Mouse (Mus musculus): Measurements from ENCODE around the gene Pakap. TPM values are rescaled to one million over a fixed set of nuclear protein-coding genes. Genes with fewer than 3 reads are reported as not detected.
"Not testable (repeated sequence)": the region's sequence is repeated elsewhere in the genome, so short reads cannot be mapped to it uniquely, and the experiment has no call there.

Gene Pakap
- polyA plus RNA-seq, 1 experiment from 2014 or later = 57.5 TPM

DNA sequence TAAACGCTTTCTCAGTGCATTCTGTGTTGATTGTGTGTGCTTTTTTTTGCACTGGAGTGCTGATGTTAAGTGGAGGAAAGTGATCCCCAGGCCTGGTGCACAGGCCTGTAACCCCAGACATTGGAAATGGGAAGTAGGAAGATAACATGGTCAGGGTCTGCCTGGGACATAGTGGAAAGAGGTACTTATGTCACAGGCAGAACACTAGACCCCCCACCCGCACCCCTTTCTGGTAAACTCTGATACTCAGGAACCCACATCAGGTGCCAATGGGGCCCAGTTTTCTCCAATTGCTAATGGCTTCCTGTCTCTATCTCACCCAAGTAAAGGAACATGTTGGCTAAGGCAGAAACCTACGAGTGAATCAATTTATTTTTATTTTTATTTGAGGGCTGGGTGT is 316.5 kb downstream of the Pakap start:
- H3K4me1 ChIP-seq (ENCODE audit: control insufficient read depth, insufficient read depth, low read length) = peaks cover 50% of the 10 kb centered on the region
- WGBS = 74% methylated on average over 3 of the region's 3 CpGs
- H3K36me3 ChIP-seq (ENCODE audit: control insufficient read depth, insufficient read depth) = no peaks in the 10 kb centered on the region
- no peaks in the 10 kb centered on the region for H3K27me3 ChIP-seq (ENCODE audit: control insufficient read depth, insufficient read depth, low read length)
- no peak overlapping the region for H3K4me2 ChIP-seq (ENCODE audit: low read depth, low read length)
- ATAC-seq (replicated peaks; ENCODE audit: extremely low read depth, insufficient read depth, low FRiP score) = no peak
- H3K4me3 ChIP-seq (ENCODE audit: low read length) = no peak overlapping the region
- H3K27ac ChIP-seq (ENCODE audit: low read length) = peak overlapping the region; percentile 61
- no peaks in the 10 kb centered on the region for H3K9me3 ChIP-seq (replicated peaks; ENCODE audit: control insufficient read depth, low read length)
- H3K9ac ChIP-seq (ENCODE audit: low read length) = no peak overlapping the region

GRCm38 (mm10) chr4:57885186-57885585 is 317.2 kb downstream of the Pakap start:
- Histone ChIP-seq H3K9ac (ENCODE audit: low read length) (no peak overlapping the region), H3K9me3 (replicated peaks; ENCODE audit: control insufficient read depth, low read length) (no peaks in the 10 kb centered on the region), H3K36me3 (ENCODE audit: control insufficient read depth, insufficient read depth) (no peaks in the 10 kb centered on the region; the same call in 1 of the 2 replicates), H3K4me2 (ENCODE audit: low read depth, low read length) (no peak overlapping the region), H3K27ac (ENCODE audit: low read length) (no peak overlapping the region), H3K4me3 (ENCODE audit: low read length) (no peak overlapping the region), H3K27me3 (ENCODE audit: control insufficient read depth, insufficient read depth, low read length) (no peaks in the 10 kb centered on the region), H3K4me1 (ENCODE audit: control insufficient read depth, insufficient read depth, low read length) (peaks cover 45% of the 10 kb centered on the region)
- 65% methylated on average over 2 of the region's 2 CpGs for WGBS
- ATAC-seq (replicated peaks; ENCODE audit: extremely low read depth, insufficient read depth, low FRiP score) = no peak

- 0 out of 2 replicates have a peak, but pooled peaks have one; percentile 26 for ATAC-seq (replicated peaks; ENCODE audit: extremely low read depth, insufficient read depth, low FRiP score)
- H3K9ac ChIP-seq (ENCODE audit: low read length) = no peak overlapping the region
- H3K4me3 ChIP-seq (ENCODE audit: low read length) = no peak overlapping the region
- H3K36me3 ChIP-seq (ENCODE audit: control insufficient read depth, insufficient read depth) = no peaks in the 10 kb centered on the region; the same call in 1 of the 2 replicates
- peaks cover 43% of the 10 kb centered on the region for H3K4me1 ChIP-seq (ENCODE audit: control insufficient read depth, insufficient read depth, low read length)
- no peak overlapping the region for H3K4me2 ChIP-seq (ENCODE audit: low read depth, low read length)
- H3K27me3 ChIP-seq (ENCODE audit: control insufficient read depth, insufficient read depth, low read length) = no peaks in the 10 kb centered on the region
- 0 out of 2 replicates have a peak overlapping the region, but pooled peaks have one; percentile 32 for H3K27ac ChIP-seq (ENCODE audit: low read length)
- WGBS = 45% methylated on average over 11 of the region's 11 CpGs
- no peaks in the 10 kb centered on the region for H3K9me3 ChIP-seq (replicated peaks; ENCODE audit: control insufficient read depth, low read length)
Observed at GRCm38 (mm10) chr4:57886066-57886887, 318.3 kb downstream of the Pakap start.

- Histone ChIP-seq H3K36me3 (ENCODE audit: control insufficient read depth, insufficient read depth) (no peaks in the 10 kb centered on the region; the same call in 1 of the 2 replicates), H3K4me1 (ENCODE audit: control insufficient read depth, insufficient read depth, low read length) (peaks cover 43% of the 10 kb centered on the region), H3K27ac (ENCODE audit: low read length) (no peak overlapping the region), H3K4me3 (ENCODE audit: low read length) (no peak overlapping the region), H3K9ac (ENCODE audit: low read length) (no peak overlapping the region), H3K4me2 (ENCODE audit: low read depth, low read length) (no peak overlapping the region), H3K27me3 (ENCODE audit: control insufficient read depth, insufficient read depth, low read length) (no peaks in the 10 kb centered on the region), H3K9me3 (replicated peaks; ENCODE audit: control insufficient read depth, low read length) (no peaks in the 10 kb centered on the region)
- 87% methylated on average over 3 of the region's 3 CpGs for WGBS
- no peak for ATAC-seq (replicated peaks; ENCODE audit: extremely low read depth, insufficient read depth, low FRiP score)
Observed at GRCm38 (mm10) chr4:57886888-57887230, 318.9 kb downstream of the Pakap start.

GRCm38 (mm10) chr4:57888246-57888645 is 320.3 kb downstream of the Pakap start:
- Histone ChIP-seq H3K4me1 (ENCODE audit: control insufficient read depth, insufficient read depth, low read length) (peaks cover 34% of the 10 kb centered on the region), H3K4me3 (ENCODE audit: low read length) (no peak overlapping the region), H3K27me3 (ENCODE audit: control insufficient read depth, insufficient read depth, low read length) (no peaks in the 10 kb centered on the region), H3K9me3 (replicated peaks; ENCODE audit: control insufficient read depth, low read length) (no peaks in the 10 kb centered on the region), H3K27ac (ENCODE audit: low read length) (no peak overlapping the region), H3K9ac (ENCODE audit: low read length) (no peak overlapping the region), H3K4me2 (ENCODE audit: low read depth, low read length) (no peak overlapping the region), H3K36me3 (ENCODE audit: control insufficient read depth, insufficient read depth) (peaks cover 3% of the 10 kb centered on the region)
- ATAC-seq (replicated peaks; ENCODE audit: extremely low read depth, insufficient read depth, low FRiP score) = no peak
- WGBS = 81% methylated on average over 2 of the region's 2 CpGs

- H3K4me2 ChIP-seq (ENCODE audit: low read depth, low read length); H3K9me3 ChIP-seq (replicated peaks; ENCODE audit: control insufficient read depth, low read length); ATAC-seq (replicated peaks; ENCODE audit: extremely low read depth, insufficient read depth, low FRiP score); H3K9ac ChIP-seq (ENCODE audit: low read length); H3K36me3 ChIP-seq (ENCODE audit: control insufficient read depth, insufficient read depth); H3K27ac ChIP-seq (ENCODE audit: low read length); H3K27me3 ChIP-seq (ENCODE audit: control insufficient read depth, insufficient read depth, low read length); H3K4me3 ChIP-seq (ENCODE audit: low read length): not testable (repeated sequence)
- H3K4me1 ChIP-seq (ENCODE audit: control insufficient read depth, insufficient read depth, low read length) = peaks cover 26% of the 10 kb centered on the region
- WGBS = 93% methylated on average over 1 of the region's 1 CpGs
Observed at GRCm38 (mm10) chr4:57888978-57889377, 321.0 kb downstream of the Pakap start.

GRCm38 (mm10) chr4:57889773-57890172 is 321.8 kb downstream of the Pakap start:
- H3K27ac ChIP-seq (ENCODE audit: low read length) = no peak overlapping the region
- no peak for ATAC-seq (replicated peaks; ENCODE audit: extremely low read depth, insufficient read depth, low FRiP score)
- H3K36me3 ChIP-seq (ENCODE audit: control insufficient read depth, insufficient read depth) = peaks cover 8% of the 10 kb centered on the region
- no peaks in the 10 kb centered on the region for H3K27me3 ChIP-seq (ENCODE audit: control insufficient read depth, insufficient read depth, low read length)
- no peak overlapping the region for H3K9ac ChIP-seq (ENCODE audit: low read length)
- 86% methylated on average over 8 of the region's 8 CpGs for WGBS
- H3K4me2 ChIP-seq (ENCODE audit: low read depth, low read length) = no peak overlapping the region
- no peaks in the 10 kb centered on the region for H3K9me3 ChIP-seq (replicated peaks; ENCODE audit: control insufficient read depth, low read length)
- no peak overlapping the region for H3K4me3 ChIP-seq (ENCODE audit: low read length)
- peaks cover 18% of the 10 kb centered on the region for H3K4me1 ChIP-seq (ENCODE audit: control insufficient read depth, insufficient read depth, low read length)

DNA sequence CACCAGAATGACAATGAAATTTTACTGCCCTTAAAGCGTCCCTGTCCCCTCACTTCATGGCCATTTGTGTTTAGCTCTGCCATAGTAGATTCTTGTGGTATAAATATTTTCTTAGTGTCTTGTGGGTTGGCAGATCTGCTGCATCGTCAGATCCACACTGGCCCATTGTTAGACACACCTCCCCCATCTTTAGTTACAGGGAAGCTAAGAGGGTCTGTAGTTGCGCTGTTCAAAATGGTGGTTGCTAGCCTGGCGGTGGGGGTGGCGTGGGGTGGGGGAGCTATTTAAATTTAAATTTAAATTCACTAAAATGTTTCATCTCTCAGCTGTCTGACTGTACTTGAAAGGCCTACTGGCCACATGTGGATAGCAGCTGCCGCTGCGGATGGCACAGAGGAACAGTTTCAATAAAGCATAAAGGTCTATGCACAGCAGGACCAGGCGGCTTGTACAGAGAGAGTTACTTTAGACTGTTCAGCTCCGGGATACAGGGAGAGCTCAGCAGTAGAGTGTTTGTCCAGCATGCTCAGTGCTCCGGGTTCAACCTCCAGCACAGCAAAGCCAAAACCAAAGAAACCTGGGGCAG is 324.1 kb downstream of the Pakap start:
- ATAC-seq (replicated peaks; ENCODE audit: extremely low read depth, insufficient read depth, low FRiP score) = no peak
- H3K9me3 ChIP-seq (replicated peaks; ENCODE audit: control insufficient read depth, low read length) = no peaks in the 10 kb centered on the region
- no peak overlapping the region for H3K27ac ChIP-seq (ENCODE audit: low read length)
- no peaks in the 10 kb centered on the region for H3K27me3 ChIP-seq (ENCODE audit: control insufficient read depth, insufficient read depth, low read length)
- 89% methylated on average over 10 of the region's 10 CpGs for WGBS
- no peak overlapping the region for H3K4me3 ChIP-seq (ENCODE audit: low read length)
- H3K4me1 ChIP-seq (ENCODE audit: control insufficient read depth, insufficient read depth, low read length) = 0 out of 2 replicates have a peak, but pooled peaks cover 2% of the 10 kb centered on the region
- H3K4me2 ChIP-seq (ENCODE audit: low read depth, low read length) = no peak overlapping the region
- H3K36me3 ChIP-seq (ENCODE audit: control insufficient read depth, insufficient read depth) = peaks cover 10% of the 10 kb centered on the region
- H3K9ac ChIP-seq (ENCODE audit: low read length) = no peak overlapping the region

- Histone ChIP-seq H3K4me2 (ENCODE audit: low read depth, low read length) (no peak overlapping the region), H3K27me3 (ENCODE audit: control insufficient read depth, insufficient read depth, low read length) (no peaks in the 10 kb centered on the region), H3K9ac (ENCODE audit: low read length) (no peak overlapping the region), H3K27ac (ENCODE audit: low read length) (peak overlapping the region; percentile 36; the same call in 1 of the 2 replicates), H3K4me3 (ENCODE audit: low read length) (no peak overlapping the region), H3K9me3 (replicated peaks; ENCODE audit: control insufficient read depth, low read length) (no peaks in the 10 kb centered on the region), H3K4me1 (ENCODE audit: control insufficient read depth, insufficient read depth, low read length) (0 out of 2 replicates have a peak, but pooled peaks cover 2% of the 10 kb centered on the region), H3K36me3 (ENCODE audit: control insufficient read depth, insufficient read depth) (peaks cover 16% of the 10 kb centered on the region)
- 56% methylated on average over 5 of the region's 5 CpGs for WGBS
- no peak for ATAC-seq (replicated peaks; ENCODE audit: extremely low read depth, insufficient read depth, low FRiP score)
Observed at GRCm38 (mm10) chr4:57895140-57895539, 327.2 kb downstream of the Pakap start.

Measured in heart, embryonic 16.5 days (tissue).